In genomic region chr2:30692561-30693205, GRCm38 (mm10) we compare ENCODE assay signal across 7 mouse cellular contexts.
DNase-seq lines count a peak whose midpoint lies in the region; ATAC-seq and TF ChIP-seq lines count a peak whose summit lies in the region.

No protein-coding gene starts in this region.

- H3K9ac ChIP-seq in heart, embryonic 11.5 days (ENCODE audit: low read depth, low read length), result peak overlapping the region; percentile 52
- H3K9ac ChIP-seq in stomach, embryonic 15.5 days, result 0 out of 2 replicates have a peak overlapping the region, but pooled peaks have one; percentile 2

- no peaks in the 10 kb centered on the region for H3K27me3 ChIP-seq in spleen, adult 2 months (ENCODE audit: control insufficient read depth, insufficient read depth, low read length)
- H3K27me3 ChIP-seq in heart, embryonic 11.5 days (ENCODE audit: control insufficient read depth, insufficient read depth, low read length), result no peaks in the 10 kb centered on the region
- H3K27me3 ChIP-seq in stomach, embryonic 15.5 days (replicated peaks), result no peaks in the 10 kb centered on the region

- H3K27ac ChIP-seq in spleen, adult 2 months (ENCODE audit: insufficient read depth, low read length), result peak overlapping the region; percentile 68
- peak overlapping the region; percentile 98 for H3K27ac ChIP-seq in heart, embryonic 11.5 days (ENCODE audit: low read depth, low read length)
- H3K27ac ChIP-seq in macrophage, result peak overlapping the region; percentile 33; the same call in 1 of the 2 replicates
- peak overlapping the region; percentile 98 for H3K27ac ChIP-seq in stomach, embryonic 15.5 days

- no peaks in the 10 kb centered on the region for H3K9me3 ChIP-seq in heart, embryonic 11.5 days (replicated peaks; ENCODE audit: control insufficient read depth, low read length)
- H3K9me3 ChIP-seq in stomach, embryonic 15.5 days, result no peaks in the 10 kb centered on the region

- TF ChIP-seq CTCF in spleen, adult 2 months (IDR thresholded peaks at IDR 0.05; ENCODE audit: extremely low read depth, insufficient read depth, insufficient read length, insufficient replicate concordance), result no peak

- no peaks in the 10 kb centered on the region for H3K36me3 ChIP-seq in spleen, adult 2 months (ENCODE audit: control insufficient read depth, insufficient read depth, low read length)
- H3K36me3 ChIP-seq in heart, embryonic 11.5 days (ENCODE audit: control insufficient read depth, insufficient read depth, low read length), result no peaks in the 10 kb centered on the region
- no peaks in the 10 kb centered on the region for H3K36me3 ChIP-seq in macrophage (ENCODE audit: inconsistent target)
- H3K36me3 ChIP-seq in stomach, embryonic 15.5 days, result no peaks in the 10 kb centered on the region

- H3K4me2 ChIP-seq in heart, embryonic 11.5 days, result peak overlapping the region; percentile 77
- H3K4me2 ChIP-seq in stomach, embryonic 15.5 days, result peak overlapping the region; percentile 43

- H3K79me2 ChIP-seq in macrophage (ENCODE audit: inconsistent target), result no peaks in the 10 kb centered on the region

- peak; percentile 50 for ATAC-seq in heart, embryonic 11.5 days (replicated peaks; ENCODE audit: insufficient number of reproducible peaks, low FRiP score, low TSS enrichment)
- ATAC-seq in stomach, embryonic 15.5 days (ENCODE audit: insufficient read depth, low FRiP score, low read depth), result peak; percentile 69

- H3K4me1 ChIP-seq in spleen, adult 2 months (ENCODE audit: control insufficient read depth, insufficient read depth, insufficient read length), result peaks cover 38% of the 10 kb centered on the region
- peaks cover 53% of the 10 kb centered on the region for H3K4me1 ChIP-seq in heart, embryonic 11.5 days (ENCODE audit: control insufficient read depth, insufficient read depth, low read length)
- peaks cover 45% of the 10 kb centered on the region for H3K4me1 ChIP-seq in stomach, embryonic 15.5 days

- no peak for TF ChIP-seq POLR2A in spleen, adult 2 months (IDR thresholded peaks at IDR 0.05; ENCODE audit: low read depth, low read length)

- WGBS in spleen, adult 2 months, result 18% methylated on average over 13 of the region's 13 CpGs
- WGBS in heart, embryonic 11.5 days (ENCODE audit: insufficient replicate concordance), result 3% methylated on average over 13 of the region's 13 CpGs
- 26% methylated on average over 13 of the region's 13 CpGs for WGBS in macrophage (ENCODE audit: missing documents)
- 3% methylated on average over 13 of the region's 13 CpGs for WGBS in stomach, embryonic 15.5 days

- DNase-seq in spleen, adult 2 months (ENCODE audit: low read depth in 1 of 2, low spot score in 2 of 2), result no peak
- no peak for DNase-seq in spleen, postnatal 4 days (ENCODE audit: low spot score in 2 of 2)
- peak; percentile 84 to 87 for DNase-seq in cerebellum, postnatal 14 days
- peak; percentile 80 for DNase-seq in kidney, postnatal 10 days

- peak overlapping the region; percentile 15; the same call in 1 of the 2 replicates for H3K4me3 ChIP-seq in spleen, adult 2 months (ENCODE audit: extremely low read depth, insufficient read depth, insufficient read length)
- peak overlapping the region; percentile 39; the same call in 1 of the 2 replicates for H3K4me3 ChIP-seq in heart, embryonic 11.5 days (ENCODE audit: low read depth, low read length)
- H3K4me3 ChIP-seq in macrophage (ENCODE audit: inconsistent target), result no peak overlapping the region
- H3K4me3 ChIP-seq in stomach, embryonic 15.5 days (replicated peaks), result peak overlapping the region; percentile 13; the same call in 1 of the 2 replicates

Comparison
In these comparisons a context has a peak if more than half of its experiments do, and no peak if none do; other contexts are left out.
1. DNase-seq: peak in cerebellum, postnatal 14 days (2 of 2) and kidney, postnatal 10 days (single experiment); none in spleen, adult 2 months (0 of 2) and spleen, postnatal 4 days (0 of 2).
2. H3K27ac ChIP-seq: peak in every context shown above with its lines; median percentile 98 in heart, embryonic 11.5 days; 98 in stomach, embryonic 15.5 days; 68 in spleen, adult 2 months; 33 in macrophage.